Mouse (Mus musculus): ENCODE data around the gene Nadk.
A peak's percentile ranks its signal among the peaks of the same experiment; 100 is the strongest.

The Nadk gene

GRCm38 (mm10) chr4:155561661-155562442 lies at the start of gene Nadk:
Gene Nadk (plus strand): TSS chr4:155562378.
- peaks cover 60% of the 10 kb centered on the region for H3K36me3 ChIP-seq (ENCODE audit: insufficient read depth, low read length)

GRCm38 (mm10) chr4:155514810-155515209 lies 47.4 kb upstream of the Nadk start:
- peaks cover 26% of the 10 kb centered on the region for H3K4me1 ChIP-seq (replicated peaks; ENCODE audit: low read depth, low read length)
- TF ChIP-seq NANOG (IDR thresholded peaks at IDR 0.05; ENCODE audit: borderline replicate concordance, low read length): no peak
- TF ChIP-seq CTCF (conservative IDR thresholded peaks at IDR 0.05; ENCODE audit: low read length): no peak
- no peak for TF ChIP-seq POU5F1 (IDR thresholded peaks at IDR 0.05; ENCODE audit: borderline replicate concordance, low read length)

More at GRCm38 (mm10) chr4:155561661-155562442, at the start of gene Nadk:
- Histone ChIP-seq H3K4me1 (replicated peaks; ENCODE audit: low read depth, low read length) (peaks cover 75% of the 10 kb centered on the region), H3K27me3 (ENCODE audit: insufficient read depth, low read length) (no peaks in the 10 kb centered on the region), H3K9me3 (ENCODE audit: low read length) (no peaks in the 10 kb centered on the region), H3K4me3 (replicated peaks; ENCODE audit: low read length) (peak within 1 kb of the TSS; percentile 60)
- TF ChIP-seq CTCF (conservative IDR thresholded peaks at IDR 0.05; ENCODE audit: low read length) (no peak), POU5F1 (IDR thresholded peaks at IDR 0.05; ENCODE audit: borderline replicate concordance, low read length) (no peak), NANOG (IDR thresholded peaks at IDR 0.05; ENCODE audit: borderline replicate concordance, low read length) (no peak)

GRCm38 (mm10) chr4:155517948-155518517 lies 44.1 kb upstream of the Nadk start:
- Histone ChIP-seq H3K4me3 (replicated peaks; ENCODE audit: low read length) (no peak overlapping the region), H3K36me3 (ENCODE audit: insufficient read depth, low read length) (peaks cover 43% of the 10 kb centered on the region), H3K27me3 (ENCODE audit: insufficient read depth, low read length) (no peaks in the 10 kb centered on the region)

More at GRCm38 (mm10) chr4:155514810-155515209, 47.4 kb upstream of the Nadk start:
- H3K9me3 ChIP-seq (ENCODE audit: low read length): no peaks in the 10 kb centered on the region
- no peaks in the 10 kb centered on the region for H3K27me3 ChIP-seq (ENCODE audit: insufficient read depth, low read length)
- H3K4me3 ChIP-seq (replicated peaks; ENCODE audit: low read length): no peak overlapping the region
- peaks cover 43% of the 10 kb centered on the region for H3K36me3 ChIP-seq (ENCODE audit: insufficient read depth, low read length)

GRCm38 (mm10) chr4:155522327-155522726 lies 39.9 kb upstream of the Nadk start:
- Histone ChIP-seq H3K4me1 (replicated peaks; ENCODE audit: low read depth, low read length) (peaks cover 48% of the 10 kb centered on the region), H3K27me3 (ENCODE audit: insufficient read depth, low read length) (no peaks in the 10 kb centered on the region), H3K4me3 (replicated peaks; ENCODE audit: low read length) (no peak overlapping the region), H3K36me3 (ENCODE audit: insufficient read depth, low read length) (peaks cover 59% of the 10 kb centered on the region), H3K9me3 (ENCODE audit: low read length) (no peaks in the 10 kb centered on the region)
- TF ChIP-seq NANOG (IDR thresholded peaks at IDR 0.05; ENCODE audit: borderline replicate concordance, low read length) (no peak), CTCF (conservative IDR thresholded peaks at IDR 0.05; ENCODE audit: low read length) (no peak), POU5F1 (IDR thresholded peaks at IDR 0.05; ENCODE audit: borderline replicate concordance, low read length) (no peak)

More at GRCm38 (mm10) chr4:155517948-155518517, 44.1 kb upstream of the Nadk start:
- Histone ChIP-seq H3K4me1 (replicated peaks; ENCODE audit: low read depth, low read length) (peaks cover 44% of the 10 kb centered on the region), H3K9me3 (ENCODE audit: low read length) (no peaks in the 10 kb centered on the region)
- TF ChIP-seq NANOG (IDR thresholded peaks at IDR 0.05; ENCODE audit: borderline replicate concordance, low read length): no peak
- peak; percentile 42 for TF ChIP-seq CTCF (conservative IDR thresholded peaks at IDR 0.05; ENCODE audit: low read length)
- no peak for TF ChIP-seq POU5F1 (IDR thresholded peaks at IDR 0.05; ENCODE audit: borderline replicate concordance, low read length)

GRCm38 (mm10) chr4:155525751-155526150 lies 36.4 kb upstream of the Nadk start:
- TF ChIP-seq POU5F1 (IDR thresholded peaks at IDR 0.05; ENCODE audit: borderline replicate concordance, low read length): no peak
- no peaks in the 10 kb centered on the region for H3K9me3 ChIP-seq (ENCODE audit: low read length)
- peaks cover 80% of the 10 kb centered on the region for H3K36me3 ChIP-seq (ENCODE audit: insufficient read depth, low read length)
- no peaks in the 10 kb centered on the region for H3K27me3 ChIP-seq (ENCODE audit: insufficient read depth, low read length)
- H3K4me3 ChIP-seq (replicated peaks; ENCODE audit: low read length): no peak overlapping the region
- peaks cover 41% of the 10 kb centered on the region for H3K4me1 ChIP-seq (replicated peaks; ENCODE audit: low read depth, low read length)

GRCm38 (mm10) chr4:155529294-155529693 lies 32.9 kb upstream of the Nadk start:
- Histone ChIP-seq H3K4me1 (replicated peaks; ENCODE audit: low read depth, low read length) (peaks cover 7% of the 10 kb centered on the region; the same call in 1 of the 2 replicates), H3K9me3 (ENCODE audit: low read length) (no peaks in the 10 kb centered on the region), H3K36me3 (ENCODE audit: insufficient read depth, low read length) (peaks cover 86% of the 10 kb centered on the region), H3K4me3 (replicated peaks; ENCODE audit: low read length) (no peak overlapping the region), H3K27me3 (ENCODE audit: insufficient read depth, low read length) (no peaks in the 10 kb centered on the region)
- no peak for TF ChIP-seq POU5F1 (IDR thresholded peaks at IDR 0.05; ENCODE audit: borderline replicate concordance, low read length)
- TF ChIP-seq NANOG (IDR thresholded peaks at IDR 0.05; ENCODE audit: borderline replicate concordance, low read length): no peak
- no peak for TF ChIP-seq CTCF (conservative IDR thresholded peaks at IDR 0.05; ENCODE audit: low read length)

- Histone ChIP-seq H3K9me3 (ENCODE audit: low read length) (no peaks in the 10 kb centered on the region), H3K4me1 (replicated peaks; ENCODE audit: low read depth, low read length) (no peaks in the 10 kb centered on the region), H3K4me3 (replicated peaks; ENCODE audit: low read length) (no peak overlapping the region), H3K36me3 (ENCODE audit: insufficient read depth, low read length) (peaks cover 88% of the 10 kb centered on the region), H3K27me3 (ENCODE audit: insufficient read depth, low read length) (no peaks in the 10 kb centered on the region)
- no peak for TF ChIP-seq CTCF (conservative IDR thresholded peaks at IDR 0.05; ENCODE audit: low read length)
- TF ChIP-seq POU5F1 (IDR thresholded peaks at IDR 0.05; ENCODE audit: borderline replicate concordance, low read length): no peak
- no peak for TF ChIP-seq NANOG (IDR thresholded peaks at IDR 0.05; ENCODE audit: borderline replicate concordance, low read length)
Observed at GRCm38 (mm10) chr4:155549993-155550392, 12.2 kb upstream of the Nadk start.

DNA sequence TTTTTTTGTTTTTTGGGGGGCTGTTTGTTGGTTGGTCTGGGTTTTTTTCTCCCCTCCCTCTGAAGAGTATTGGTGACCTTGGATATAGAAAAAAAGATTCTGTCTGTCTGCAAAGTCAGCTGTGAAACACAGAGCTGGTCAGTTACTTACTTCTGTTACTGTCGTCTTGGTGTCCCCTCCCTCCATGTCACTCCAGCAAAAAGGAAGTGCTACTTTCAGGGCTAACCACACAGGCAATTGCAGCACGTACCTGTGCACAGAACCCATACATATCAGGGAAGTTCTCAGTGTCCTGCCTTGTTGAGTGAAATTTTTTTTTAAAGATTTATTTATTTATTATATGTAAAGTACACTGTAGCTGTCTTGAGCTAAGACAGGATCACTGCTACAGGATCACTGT lies 11.7 kb upstream of the Nadk start:
- Histone ChIP-seq H3K4me3 (replicated peaks; ENCODE audit: low read length) (no peak overlapping the region), H3K27me3 (ENCODE audit: insufficient read depth, low read length) (no peaks in the 10 kb centered on the region), H3K4me1 (replicated peaks; ENCODE audit: low read depth, low read length) (no peaks in the 10 kb centered on the region), H3K9me3 (ENCODE audit: low read length) (no peaks in the 10 kb centered on the region), H3K36me3 (ENCODE audit: insufficient read depth, low read length) (peaks cover 89% of the 10 kb centered on the region)
- TF ChIP-seq NANOG (IDR thresholded peaks at IDR 0.05; ENCODE audit: borderline replicate concordance, low read length) (no peak), POU5F1 (IDR thresholded peaks at IDR 0.05; ENCODE audit: borderline replicate concordance, low read length) (no peak), CTCF (conservative IDR thresholded peaks at IDR 0.05; ENCODE audit: low read length) (no peak)

All from E14TG2a.4 (cell line).